Mouse (Mus musculus) heart, adult 2 months (tissue): ENCODE data around the gene Acadvl.

Experiments
- CTCF ChIP-seq: fragments of 200-600 bp; IDR thresholded peaks from 2 replicates; pipeline ENCODE4 v1.8.1; 2022; ENCODE audit warnings: antibody characterized with exemption, mild to moderate bottlenecking, moderate library complexity
- POLR2A ChIP-seq: fragments of 200-500 bp; IDR thresholded peaks from 2 replicates; pipeline ENCODE4 v1.6.1; 2011; ENCODE audit warnings: mild to moderate bottlenecking, low read depth, low read length, control low read depth; ENCODE audit not compliant: insufficient read depth

- no peak for TF ChIP-seq POLR2A
- no peak for TF ChIP-seq CTCF
Measured at GRCm38 (mm10) chr11:70014051-70014450, 1.2 kb downstream of the Acadvl start.
